Mouse (Mus musculus) ovary, adult 18-20 months (tissue): ENCODE results near the gene Zfp644.
"Not testable (repeated sequence)": the region's sequence is repeated elsewhere in the genome, so short reads cannot be mapped to it uniquely, and the experiment has no call there.

Source experiments
- DNase-seq: peaks from one replicate; pipeline ENCODE4 v3.0.0; 2022; ENCODE audit warnings: low spot score, mixed read lengths

Gene Zfp644

GRCm38 (mm10) chr5:106696396-106697337 lies at the start of gene Zfp644:
Zfp644 (minus strand) TSS chr5:106697287.
- DNase-seq, result peak; percentile 84

GRCm38 (mm10) chr5:106739716-106740115 lies 42.6 kb upstream of the Zfp644 start:
- no peak for DNase-seq

- no peak for DNase-seq
These were observed 26.4 kb upstream of the Zfp644 start for GRCm38 (mm10) chr5:106723487-106723886.

GRCm38 (mm10) chr5:106722771-106723170 lies 25.7 kb upstream of the Zfp644 start:
- DNase-seq, result no peak

GRCm38 (mm10) chr5:106711870-106712277 lies 14.8 kb upstream of the Zfp644 start:
- no peak for DNase-seq

GRCm38 (mm10) chr5:106711220-106711726 lies 14.2 kb upstream of the Zfp644 start:
- no peak for DNase-seq

- no peak for DNase-seq
These were observed 13.5 kb upstream of the Zfp644 start for GRCm38 (mm10) chr5:106710611-106711010.

GRCm38 (mm10) chr5:106710085-106710409 lies 13.0 kb upstream of the Zfp644 start:
- DNase-seq, result no peak

- no peak for DNase-seq
These were observed 12.4 kb upstream of the Zfp644 start for GRCm38 (mm10) chr5:106709388-106710084.

- DNase-seq, result no peak
These were observed 9.3 kb upstream of the Zfp644 start for GRCm38 (mm10) chr5:106706363-106706762.

GRCm38 (mm10) chr5:106705162-106705561 lies 8.1 kb upstream of the Zfp644 start:
- peak; percentile 47 for DNase-seq

- DNase-seq, result peak; percentile 61
These were observed 1.2 kb downstream of the Zfp644 start for GRCm38 (mm10) chr5:106695681-106696395.

GRCm38 (mm10) chr5:106695141-106695540 lies 1.9 kb downstream of the Zfp644 start:
- no peak for DNase-seq

GRCm38 (mm10) chr5:106694683-106695082 lies 2.4 kb downstream of the Zfp644 start:
- no peak for DNase-seq

- DNase-seq, result no peak
These were observed 4.1 kb downstream of the Zfp644 start for GRCm38 (mm10) chr5:106693034-106693433.

- DNase-seq, result no peak
These were observed 16.2 kb downstream of the Zfp644 start for GRCm38 (mm10) chr5:106680636-106681458.

GRCm38 (mm10) chr5:106679659-106680058 lies 17.4 kb downstream of the Zfp644 start:
- no peak for DNase-seq

- DNase-seq, result not testable (repeated sequence)
These were observed 18.3 kb downstream of the Zfp644 start for GRCm38 (mm10) chr5:106678823-106679222.

GRCm38 (mm10) chr5:106676784-106677183 lies 20.3 kb downstream of the Zfp644 start:
- no peak for DNase-seq

GRCm38 (mm10) chr5:106672597-106672996 lies 24.5 kb downstream of the Zfp644 start:
- no peak for DNase-seq

GRCm38 (mm10) chr5:106671893-106672292 lies 25.2 kb downstream of the Zfp644 start:
- no peak for DNase-seq
